Mouse (Mus musculus) midbrain, embryonic 11.5 days (tissue): Measurements from ENCODE around the gene Crip1. TPM values are rescaled to one million over a fixed set of nuclear protein-coding genes. Genes with fewer than 3 reads are reported as not detected.
A peak's percentile ranks its signal among the peaks of the same experiment; 100 is the strongest.

Source experiments
- ATAC-seq: fragments of 200-750 bp; cut with Nextera tagmentation; 2 replicates; pipeline ENCODE4 v1.8.0; 2017; ENCODE audit warnings: moderate TSS enrichment, moderate library complexity; ENCODE audit not compliant: low FRiP score
- DNase-seq: peaks from one replicate; pipeline ENCODE4 v3.0.0; 2015; ENCODE audit warnings: low spot score; ENCODE audit errors: missing footprints
- H3K27ac ChIP-seq: fragments of 300-500 bp; sonication (generic); 2 replicates; pipeline ENCODE4 v1.5.1; 2014; ENCODE audit warnings: low read depth, low read length
- H3K27me3 ChIP-seq: fragments of 300-500 bp; sonication (generic); 2 replicates; pipeline ENCODE4 v1.6.1; 2014; ENCODE audit warnings: mild to moderate bottlenecking, low read length, moderate library complexity, mixed read lengths; ENCODE audit not compliant: control insufficient read depth, insufficient read depth
- H3K36me3 ChIP-seq: fragments of 300-500 bp; sonication (generic); 2 replicates; pipeline ENCODE4 v1.6.1; 2014; ENCODE audit warnings: mild to moderate bottlenecking, low read length, moderate library complexity, mixed read lengths; ENCODE audit not compliant: control insufficient read depth, insufficient read depth
- H3K4me1 ChIP-seq: fragments of 300-500 bp; sonication (generic); 2 replicates; pipeline ENCODE4 v1.6.1; 2014; ENCODE audit warnings: low read length; ENCODE audit not compliant: control insufficient read depth, insufficient read depth
- H3K4me2 ChIP-seq: fragments of 300-500 bp; sonication (generic); 2 replicates; pipeline ENCODE4 v1.6.1; 2014; ENCODE audit warnings: mild to moderate bottlenecking, moderate library complexity
- H3K4me3 ChIP-seq: fragments of 300-500 bp; sonication (generic); 2 replicates; pipeline ENCODE4 v1.5.1; 2014; ENCODE audit warnings: low read depth, low read length
- H3K9ac ChIP-seq: fragments of 300-500 bp; sonication (generic); 2 replicates; pipeline ENCODE4 v1.6.1; 2014; ENCODE audit warnings: low read length
- H3K9me3 ChIP-seq: fragments of 300-500 bp; sonication (generic); 2 replicates; pipeline ENCODE4 v1.6.1; 2016; ENCODE audit warnings: low read length; ENCODE audit not compliant: control insufficient read depth
- WGBS: fragments of 180-500 bp; shearing (Covaris S2); extraction: QIAGEN DNeasy Blood & Tissue Kit; methylation state at CpG from one replicate; pipeline ENCODE4 v1.1.7; 2014; 5-methylcytosine and 5-hydroxymethylcytosine counted together
- polyA plus RNA-seq: library from polyadenylated mRNA; unstranded; fragments of >200 nt; fragmentation: Nextera tagmentation; extraction: Ambion mirVana; gene quantifications from 2 replicates; pipeline ENCODE4 v1.2.1, GENCODE M21; 2014

Crip1 gene
- polyA plus RNA-seq, 1 experiment from 2014 or later = 95.7 TPM

GRCm38 (mm10) chr12:113155887-113156539 lies 9.9 kb downstream of the Crip1 start, which contains the start of gene Tedc1:
Gene Tedc1, plus strand, starts transcription at chr12:113156421.
- Histone ChIP-seq H3K27ac (no peak within 1 kb of the TSS; the same call in 1 of the 2 replicates), H3K9ac (peak within 1 kb of the TSS; percentile 71), H3K4me3 (peak within 1 kb of the TSS; percentile 70), H3K27me3 (peaks cover 7% of the 10 kb centered on the region; the same call in 1 of the 2 replicates), H3K36me3 (no peaks in the 10 kb centered on the region), H3K9me3 (no peaks in the 10 kb centered on the region), H3K4me2 (peak within 1 kb of the TSS; percentile 82), H3K4me1 (peaks cover 23% of the 10 kb centered on the region)
- ATAC-seq = peak; percentile 96
- WGBS = under 1% methylated on average over 45 of the region's 46 CpGs
- peak; percentile 100 for DNase-seq

DNA sequence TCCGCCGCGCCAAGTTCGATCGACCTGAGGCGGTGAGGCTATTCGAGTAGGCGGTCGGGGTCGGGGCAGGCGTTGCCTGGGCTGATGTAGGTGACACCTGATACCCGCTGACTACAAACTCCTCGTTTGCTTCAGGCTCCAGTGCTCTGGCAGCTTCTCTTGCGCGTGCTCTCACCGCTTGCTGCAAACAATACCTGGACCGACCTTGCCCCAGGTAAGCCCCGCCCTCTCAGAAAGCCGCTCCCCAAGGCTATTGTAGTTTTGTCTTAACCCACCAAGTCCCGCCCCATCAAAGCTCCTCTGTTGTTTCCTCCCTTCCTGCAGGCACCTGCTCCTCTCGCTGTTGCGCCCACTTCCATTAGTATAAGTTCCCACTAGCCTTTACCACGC lies 10.4 kb downstream of the Crip1 start:
- peak overlapping the region; percentile 71 for H3K9ac ChIP-seq
- H3K27ac ChIP-seq = no peak overlapping the region
- H3K4me3 ChIP-seq = peak overlapping the region; percentile 70
- WGBS = under 1% methylated on average over 23 of the region's 23 CpGs
- peaks cover 23% of the 10 kb centered on the region for H3K4me1 ChIP-seq
- no peaks in the 10 kb centered on the region for H3K9me3 ChIP-seq
- no peaks in the 10 kb centered on the region for H3K36me3 ChIP-seq
- H3K4me2 ChIP-seq = peak overlapping the region; percentile 82
- peaks cover 6% of the 10 kb centered on the region; the same call in 1 of the 2 replicates for H3K27me3 ChIP-seq
- DNase-seq (no peak), ATAC-seq (no peak; the same call in 1 of the 2 replicates)

DNA sequence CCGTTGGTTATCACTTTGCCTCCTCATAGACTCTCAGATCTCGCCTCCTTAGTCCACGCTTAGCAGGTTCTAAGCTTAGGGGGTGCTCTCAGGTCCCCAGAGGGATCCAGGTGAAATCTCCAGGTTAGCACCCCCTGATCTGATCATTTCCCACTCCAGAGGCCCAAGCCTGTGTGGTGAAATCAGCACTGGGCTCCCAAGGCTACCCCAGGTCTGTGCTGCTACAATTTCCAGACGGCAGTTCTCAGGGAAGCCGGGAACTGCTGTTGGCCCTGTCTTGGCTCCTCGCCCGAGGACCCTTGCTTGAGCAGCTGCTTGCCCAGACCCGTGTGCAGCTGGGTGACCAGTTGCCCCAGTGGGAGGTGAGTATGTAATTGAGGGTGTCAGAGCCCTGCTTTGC lies 10.9 kb downstream of the Crip1 start:
- H3K27ac ChIP-seq = no peak overlapping the region
- no peaks in the 10 kb centered on the region for H3K9me3 ChIP-seq
- peak overlapping the region; percentile 70 for H3K4me3 ChIP-seq
- no peak for DNase-seq
- H3K36me3 ChIP-seq = no peaks in the 10 kb centered on the region
- H3K4me1 ChIP-seq = peaks cover 20% of the 10 kb centered on the region
- peak overlapping the region; percentile 82 for H3K4me2 ChIP-seq
- H3K27me3 ChIP-seq = peaks cover 6% of the 10 kb centered on the region; the same call in 1 of the 2 replicates
- WGBS = 39% methylated on average over 8 of the region's 8 CpGs
- ATAC-seq = no peak
- H3K9ac ChIP-seq = peak overlapping the region; percentile 71

GRCm38 (mm10) chr12:113157521-113157920 lies 11.4 kb downstream of the Crip1 start:
- Histone ChIP-seq H3K4me3 (no peak overlapping the region), H3K9me3 (no peaks in the 10 kb centered on the region), H3K4me2 (peak overlapping the region; percentile 82; the same call in 1 of the 2 replicates), H3K9ac (peak overlapping the region; percentile 71; the same call in 1 of the 2 replicates), H3K27me3 (peaks cover 4% of the 10 kb centered on the region; the same call in 1 of the 2 replicates), H3K4me1 (peaks cover 17% of the 10 kb centered on the region), H3K27ac (no peak overlapping the region), H3K36me3 (peaks cover under 1% of the 10 kb centered on the region; the same call in 1 of the 2 replicates)
- DNase-seq = no peak
- no peak for ATAC-seq
- WGBS = 91% methylated on average over 8 of the region's 8 CpGs

GRCm38 (mm10) chr12:113157971-113158370 lies 11.9 kb downstream of the Crip1 start:
- no peak for ATAC-seq
- Histone ChIP-seq H3K4me3 (no peak overlapping the region), H3K9me3 (no peaks in the 10 kb centered on the region), H3K36me3 (peaks cover 3% of the 10 kb centered on the region), H3K27me3 (peaks cover 2% of the 10 kb centered on the region; the same call in 1 of the 2 replicates), H3K9ac (no peak overlapping the region), H3K4me2 (no peak overlapping the region), H3K4me1 (peaks cover 17% of the 10 kb centered on the region), H3K27ac (no peak overlapping the region)
- WGBS = 92% methylated on average over 8 of the region's 8 CpGs
- no peak for DNase-seq

DNA sequence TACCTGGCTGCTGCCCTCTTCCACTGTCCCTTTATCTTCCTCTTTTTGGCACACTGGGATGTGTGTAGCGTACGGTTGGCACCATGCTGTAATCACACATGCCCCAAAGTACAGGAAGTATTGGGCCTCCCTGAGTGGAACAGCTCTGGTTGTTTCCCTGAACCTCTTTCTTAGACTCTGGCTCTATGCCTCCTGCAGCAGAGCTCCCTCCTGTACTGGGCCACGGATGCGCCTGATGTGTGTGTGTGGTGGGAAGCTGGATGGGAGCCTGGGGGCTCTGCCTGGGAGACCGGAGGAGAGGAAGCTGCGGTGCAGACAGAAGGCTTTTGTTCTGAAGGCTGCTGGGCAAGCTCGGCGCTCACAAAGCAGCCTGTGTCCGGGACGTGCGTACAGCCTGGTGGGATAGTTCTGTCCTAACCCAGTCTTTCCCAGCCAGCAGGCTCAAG lies 17.5 kb downstream of the Crip1 start:
- Histone ChIP-seq H3K4me3 (no peak overlapping the region), H3K27ac (0 out of 2 replicates have a peak overlapping the region, but pooled peaks have one; percentile 25), H3K4me2 (no peak overlapping the region), H3K9ac (no peak overlapping the region), H3K36me3 (peaks cover 7% of the 10 kb centered on the region), H3K9me3 (no peaks in the 10 kb centered on the region), H3K27me3 (no peaks in the 10 kb centered on the region), H3K4me1 (no peaks in the 10 kb centered on the region)
- DNase-seq (no peak), ATAC-seq (peak; percentile 31; the same call in 1 of the 2 replicates)
- 87% methylated on average over 11 of the region's 11 CpGs for WGBS

- ATAC-seq (no peak), DNase-seq (no peak)
- WGBS = 87% methylated on average over 9 of the region's 9 CpGs
- Histone ChIP-seq H3K27me3 (no peaks in the 10 kb centered on the region), H3K36me3 (peaks cover 4% of the 10 kb centered on the region), H3K4me3 (no peak overlapping the region), H3K9me3 (no peaks in the 10 kb centered on the region), H3K9ac (no peak overlapping the region), H3K4me1 (no peaks in the 10 kb centered on the region), H3K4me2 (no peak overlapping the region), H3K27ac (no peak overlapping the region)
These were observed 22.0 kb downstream of the Crip1 start for GRCm38 (mm10) chr12:113168031-113168536.

- no peak for ATAC-seq
These were observed 31.0 kb downstream of the Crip1 start for GRCm38 (mm10) chr12:113176960-113177725.

More at GRCm38 (mm10) chr12:113176960-113177725, 31.0 kb downstream of the Crip1 start:
- no peak overlapping the region for H3K9ac ChIP-seq
- no peaks in the 10 kb centered on the region for H3K27me3 ChIP-seq
- no peak overlapping the region for H3K4me2 ChIP-seq
- 90% methylated on average over 18 of the region's 18 CpGs for WGBS
- no peak overlapping the region for H3K27ac ChIP-seq
- H3K9me3 ChIP-seq = no peaks in the 10 kb centered on the region
- DNase-seq = no peak
- no peaks in the 10 kb centered on the region for H3K4me1 ChIP-seq
- H3K4me3 ChIP-seq = no peak overlapping the region
- H3K36me3 ChIP-seq = no peaks in the 10 kb centered on the region
